Mouse (Mus musculus) small intestine, adult 2 months (tissue): Measurements from ENCODE around the gene Tcf23. TPM values are rescaled to one million over a fixed set of nuclear protein-coding genes. Genes with fewer than 3 reads are reported as not detected.

ENCODE experiments used
- H3K27ac ChIP-seq: fragments of 200-500 bp; 2 replicates; pipeline ENCODE4 v1.5.1; 2012; ENCODE audit warnings: low read depth, low read length, control low read depth, inconsistent platforms; ENCODE audit not compliant: insufficient read depth
- H3K27me3 ChIP-seq: fragments of 200-500 bp; 2 replicates; pipeline ENCODE4 v1.6.1; 2012; ENCODE audit warnings: mild to moderate bottlenecking, moderate library complexity, low read length, inconsistent platforms; ENCODE audit not compliant: control insufficient read depth, insufficient read depth
- H3K36me3 ChIP-seq: fragments of 200-500 bp; 2 replicates; pipeline ENCODE4 v1.6.1; 2012; ENCODE audit warnings: mild to moderate bottlenecking, low read length, control low read depth, inconsistent platforms; ENCODE audit not compliant: control insufficient read depth, insufficient read depth
- H3K4me1 ChIP-seq: fragments of 200-500 bp; 2 replicates; pipeline ENCODE4 v1.6.1; 2012; ENCODE audit warnings: low read length, inconsistent platforms, mixed read lengths; ENCODE audit not compliant: control insufficient read depth, insufficient read depth, insufficient read length
- H3K4me3 ChIP-seq: fragments of 200-500 bp; 2 replicates; pipeline ENCODE4 v1.5.1; 2012; ENCODE audit warnings: low read depth, mild to moderate bottlenecking, control low read depth, inconsistent platforms, low read length, moderate library complexity
- CTCF ChIP-seq: fragments of 200-500 bp; IDR thresholded peaks from 2 replicates; pipeline ENCODE4 v1.5.1; 2012; ENCODE audit warnings: low read depth, mild to moderate bottlenecking, control low read depth, inconsistent platforms, low read length, moderate library complexity, mixed read lengths; ENCODE audit not compliant: insufficient replicate concordance, insufficient read length; ENCODE audit errors: extremely low read depth
- POLR2A ChIP-seq: fragments of 200-500 bp; IDR thresholded peaks from 2 replicates; pipeline ENCODE4 v1.6.1; 2012; ENCODE audit warnings: low read depth, mild to moderate bottlenecking, control low read depth, inconsistent platforms, low read length, moderate library complexity
- WGBS: fragments of 180-500 bp; shearing (Covaris S2); methylation state at CpG from one replicate; pipeline ENCODE4 v1.1.7; 2018; 5-methylcytosine and 5-hydroxymethylcytosine counted together
- polyA plus RNA-seq: library from polyadenylated mRNA; depleted of rRNA; stranded (reverse); fragments of >200 nt; gene quantifications from 2 replicates; pipeline ENCODE4 v1.2.3, GENCODE M21; 2012

Gene Tcf23
- polyA plus RNA-seq, 1 experiment: 0.44 TPM

DNA sequence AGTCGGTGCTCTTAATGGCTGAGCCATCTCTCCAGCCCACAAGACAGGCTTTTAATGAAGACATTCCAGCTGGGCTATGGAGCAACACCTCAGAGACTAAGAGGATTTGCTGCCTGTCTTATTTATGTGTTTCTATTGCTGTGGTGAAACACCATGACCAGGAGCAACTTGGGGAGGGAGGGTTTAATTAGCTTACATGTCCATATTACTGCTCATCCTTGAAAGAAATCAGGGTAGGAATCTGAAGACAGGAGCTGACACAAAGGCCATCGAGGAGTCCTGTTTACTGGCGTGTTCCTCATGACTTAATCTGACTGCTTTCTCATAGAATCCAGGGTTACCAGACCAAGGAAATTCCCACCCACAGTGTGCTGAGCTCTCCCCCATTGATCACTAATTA is 4.5 kb upstream of the Tcf23 start:
- 95% methylated on average over 3 of the region's 3 CpGs for WGBS
- H3K4me1 ChIP-seq: peaks cover 12% of the 10 kb centered on the region
- TF ChIP-seq POLR2A (no peak), CTCF (no peak)

DNA sequence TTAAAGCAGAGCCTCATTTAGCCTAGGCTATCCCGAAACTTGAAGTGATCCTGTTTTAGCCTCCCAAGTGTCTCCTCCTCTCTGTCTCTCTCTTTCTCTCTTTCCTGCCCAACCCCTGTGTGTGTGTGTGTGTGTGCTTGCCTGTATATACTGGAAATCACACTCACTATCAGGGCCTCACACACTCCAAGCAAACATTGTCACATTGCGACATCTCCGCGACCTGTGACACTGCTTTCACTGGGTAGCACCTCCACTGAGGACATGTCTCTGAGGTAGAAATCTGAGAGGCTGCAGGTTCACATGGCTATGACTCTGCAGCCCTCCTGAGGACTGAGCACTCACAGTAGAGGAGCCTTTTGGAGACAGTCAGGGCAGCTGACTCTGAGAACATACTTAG is 2.3 kb upstream of the Tcf23 start:
- WGBS: 83% methylated on average over 4 of the region's 4 CpGs
- Histone ChIP-seq H3K4me3 (no peak overlapping the region), H3K27ac (no peak overlapping the region), H3K27me3 (no peaks in the 10 kb centered on the region), H3K36me3 (no peaks in the 10 kb centered on the region), H3K4me1 (peaks cover 25% of the 10 kb centered on the region)
- no peak for TF ChIP-seq CTCF
- no peak for TF ChIP-seq POLR2A

More for the DNA sequence above, 4.5 kb upstream of the Tcf23 start:
- Histone ChIP-seq H3K4me3 (no peak overlapping the region), H3K27ac (no peak overlapping the region), H3K27me3 (no peaks in the 10 kb centered on the region), H3K36me3 (no peaks in the 10 kb centered on the region)

DNA sequence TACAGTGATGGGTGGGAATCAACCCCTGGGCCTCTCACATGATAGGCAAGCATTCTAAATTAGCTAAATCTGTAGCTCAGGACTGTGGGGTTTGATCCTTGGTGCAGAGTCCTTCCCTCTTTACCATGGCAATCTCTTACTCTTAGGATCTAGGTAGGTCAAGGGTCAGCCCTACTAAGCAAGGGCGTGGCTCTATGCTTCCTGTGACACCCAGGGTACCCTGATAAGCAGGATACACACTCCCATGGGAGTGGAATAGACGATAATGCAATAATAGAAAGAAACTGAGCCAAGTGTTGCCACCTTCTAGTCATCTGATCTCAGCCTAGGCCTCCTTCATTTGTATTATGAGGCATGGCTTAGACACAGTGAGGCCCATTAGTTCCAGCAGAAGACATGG is 978 bp downstream of the Tcf23 start:
- peak overlapping the region; percentile 61 for H3K27ac ChIP-seq
- H3K27me3 ChIP-seq: no peaks in the 10 kb centered on the region
- H3K4me1 ChIP-seq: peaks cover 29% of the 10 kb centered on the region
- TF ChIP-seq CTCF (no peak), POLR2A (no peak)
- 18% methylated on average over 2 of the region's 2 CpGs for WGBS
- no peaks in the 10 kb centered on the region for H3K36me3 ChIP-seq
- no peak overlapping the region for H3K4me3 ChIP-seq

DNA sequence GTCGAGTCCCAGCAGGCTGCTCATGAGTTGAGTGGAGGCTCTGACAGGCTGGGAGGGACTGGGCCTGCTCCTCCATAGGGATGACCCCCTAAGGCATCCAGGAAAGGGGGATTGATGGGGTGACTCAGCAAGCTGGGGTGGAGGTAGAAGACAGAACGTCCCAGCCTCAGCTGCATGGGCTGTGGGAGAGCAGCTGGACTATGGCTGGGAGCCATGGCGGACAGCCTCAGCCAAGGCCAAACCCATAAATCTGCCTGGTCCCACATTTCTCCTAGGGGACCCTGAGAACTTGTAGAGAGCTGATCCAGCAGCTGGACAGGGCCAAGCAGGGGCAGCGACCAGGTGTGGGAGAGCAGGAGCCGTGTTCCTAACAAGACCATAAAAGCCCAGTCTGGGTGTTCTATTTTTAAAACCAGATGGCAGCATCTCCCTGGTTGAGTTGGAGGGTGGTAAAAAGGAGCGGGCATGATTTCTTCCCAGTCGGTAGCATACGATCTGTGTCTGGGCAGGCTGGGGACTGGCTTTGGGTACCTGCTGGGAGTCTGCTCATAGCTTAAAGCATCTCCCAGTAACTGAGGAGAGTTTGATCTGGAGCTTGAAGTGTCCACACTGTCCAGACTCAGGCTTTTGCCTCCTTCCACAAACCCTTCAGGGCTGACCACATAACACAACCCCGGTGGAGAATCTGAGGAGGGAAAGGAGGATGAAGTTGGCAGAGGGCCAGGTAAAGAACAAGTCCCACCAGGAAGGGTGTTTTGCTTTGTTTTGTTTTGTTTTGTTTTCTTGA is 6.6 kb downstream of the Tcf23 start:
- Histone ChIP-seq H3K27ac (no peak overlapping the region), H3K36me3 (no peaks in the 10 kb centered on the region), H3K4me3 (no peak overlapping the region), H3K27me3 (no peaks in the 10 kb centered on the region), H3K4me1 (peaks cover 9% of the 10 kb centered on the region)
- TF ChIP-seq POLR2A (no peak), CTCF (no peak)
- WGBS: 66% methylated on average over 9 of the region's 9 CpGs

DNA sequence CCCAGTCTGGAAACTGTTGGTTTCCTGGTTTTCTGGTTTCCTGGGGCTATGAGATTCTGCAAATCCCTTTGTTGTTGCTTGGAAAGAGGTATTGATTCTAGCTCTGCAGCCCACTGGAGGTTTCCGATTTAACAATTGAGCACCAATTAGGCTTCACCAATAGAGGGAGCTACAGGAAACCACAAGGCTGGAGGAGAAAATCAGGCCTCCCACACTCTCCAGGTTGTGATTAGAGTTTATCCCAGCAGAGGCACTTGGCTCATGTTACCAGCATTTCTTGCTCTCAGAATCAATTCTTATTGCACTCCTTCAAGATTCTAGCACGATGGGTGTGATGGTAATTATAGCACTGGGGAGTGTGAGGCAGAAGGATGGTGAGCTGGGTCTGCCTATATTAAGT is 13.9 kb downstream of the Tcf23 start:
- no peaks in the 10 kb centered on the region for H3K27me3 ChIP-seq
- no peak overlapping the region for H3K27ac ChIP-seq
- H3K4me3 ChIP-seq: no peak overlapping the region
- H3K4me1 ChIP-seq: no peaks in the 10 kb centered on the region
- H3K36me3 ChIP-seq: no peaks in the 10 kb centered on the region
- no peak for TF ChIP-seq CTCF
- no peak for TF ChIP-seq POLR2A
- 39% methylated on average over 2 of the region's 2 CpGs for WGBS

DNA sequence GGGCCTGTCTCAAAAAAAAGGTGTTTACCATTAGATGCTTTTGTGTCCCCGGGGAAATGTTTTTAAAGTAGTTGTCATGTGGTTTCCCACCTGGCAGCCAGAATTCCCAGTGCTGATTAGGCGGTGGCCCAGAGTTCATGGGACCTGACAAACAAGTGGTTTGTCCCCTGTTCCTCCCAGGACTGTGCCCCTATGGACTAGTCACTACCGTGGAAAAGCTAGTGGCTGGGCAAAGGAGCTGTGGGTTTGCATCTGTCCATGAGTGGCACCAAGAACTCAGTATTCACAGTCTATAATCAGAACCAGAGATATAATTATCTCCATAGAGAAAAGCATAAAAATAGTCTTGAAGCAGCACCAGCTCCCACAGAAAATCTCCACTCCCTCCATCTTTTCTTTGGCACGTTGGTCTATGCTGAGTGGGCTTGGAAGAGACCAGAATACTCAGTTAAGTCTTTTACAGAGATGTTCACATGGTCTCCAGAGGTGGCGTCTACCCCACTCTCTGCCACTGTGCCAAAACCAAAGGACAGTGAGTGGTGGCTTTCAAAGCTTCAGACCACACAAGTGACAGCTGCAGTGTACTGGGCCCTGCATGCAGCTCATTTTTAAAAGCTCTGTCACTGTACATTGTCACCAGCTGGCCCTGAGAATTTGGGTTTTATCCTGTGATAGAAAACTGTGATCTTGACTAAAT is 24.7 kb downstream of the Tcf23 start:
- Histone ChIP-seq H3K36me3 (no peaks in the 10 kb centered on the region), H3K27me3 (no peaks in the 10 kb centered on the region), H3K4me1 (no peaks in the 10 kb centered on the region), H3K4me3 (no peak overlapping the region), H3K27ac (no peak overlapping the region)
- WGBS: 81% methylated on average over 5 of the region's 5 CpGs
- TF ChIP-seq POLR2A (no peak), CTCF (no peak)

DNA sequence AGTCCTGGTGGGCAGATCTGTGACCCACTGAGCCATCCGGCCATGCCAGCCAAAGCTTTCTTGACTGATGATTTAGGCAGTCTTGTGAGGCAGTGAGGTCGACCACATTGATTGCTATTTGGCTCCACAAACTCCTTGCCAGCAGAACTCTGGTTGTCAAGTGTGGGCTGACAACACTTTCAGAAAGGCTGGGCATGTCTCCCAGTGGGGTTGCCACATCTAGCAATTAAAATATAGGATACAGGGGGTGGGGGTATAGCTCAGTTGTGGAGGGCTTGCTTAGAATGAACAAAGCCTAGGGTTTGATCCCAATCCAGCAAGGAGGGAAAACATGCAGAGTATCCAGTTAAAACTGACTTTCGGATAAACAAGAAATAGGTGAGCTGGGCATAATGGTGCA is 25.6 kb downstream of the Tcf23 start:
- TF ChIP-seq CTCF (no peak), POLR2A (no peak)
- 72% methylated on average over 3 of the region's 3 CpGs for WGBS
- no peaks in the 10 kb centered on the region for H3K4me1 ChIP-seq
- no peak overlapping the region for H3K27ac ChIP-seq
- H3K4me3 ChIP-seq: no peak overlapping the region
- no peaks in the 10 kb centered on the region for H3K36me3 ChIP-seq
- no peaks in the 10 kb centered on the region for H3K27me3 ChIP-seq
